Mouse (Mus musculus): ENCODE data around the gene Nuak2. TPM values are rescaled to one million over a fixed set of nuclear protein-coding genes. Genes with fewer than 3 reads are reported as not detected.
"Not testable (repeated sequence)": the region's sequence is repeated elsewhere in the genome, so short reads cannot be mapped to it uniquely, and the experiment has no call there.

The Nuak2 gene
- polyA plus RNA-seq (2011; ENCODE audit: insufficient read depth, insufficient read length, low replicate concordance, missing spikeins): 5.2 and 16.4 TPM in 2 replicates

DNA sequence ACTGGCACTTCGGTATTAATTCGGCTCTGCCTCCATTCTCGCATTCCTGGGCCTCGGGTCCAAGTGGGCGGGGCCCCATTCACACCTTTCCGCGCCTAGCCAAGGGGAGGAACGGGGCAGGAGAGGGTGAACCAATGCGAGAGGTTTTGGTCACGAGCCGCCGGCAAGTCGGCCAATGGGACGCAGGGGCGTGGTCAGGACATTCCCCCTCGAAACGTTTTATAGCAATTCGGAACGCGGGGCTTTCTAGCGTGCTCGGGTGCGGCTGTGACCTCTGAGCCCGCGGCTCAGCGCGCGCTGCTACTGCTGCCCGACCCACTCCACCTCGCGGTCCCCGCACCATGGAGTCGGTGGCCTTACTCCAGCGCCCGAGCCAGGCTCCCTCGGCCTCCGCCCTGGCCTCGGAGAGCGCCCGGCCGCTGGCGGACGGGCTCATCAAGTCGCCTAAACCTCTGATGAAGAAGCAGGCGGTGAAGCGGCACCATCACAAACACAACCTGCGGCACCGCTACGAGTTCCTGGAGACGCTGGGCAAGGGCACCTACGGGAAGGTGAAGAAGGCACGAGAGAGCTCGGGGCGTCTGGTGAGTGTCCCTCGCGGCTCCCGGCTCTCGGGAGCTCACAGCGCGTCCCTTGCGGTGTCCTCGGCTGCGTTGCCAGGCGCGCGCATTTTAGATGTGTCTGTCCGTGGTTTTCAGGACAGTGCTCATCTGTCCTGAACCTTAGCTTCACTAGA, at the start of gene Nuak2:
Nuak2 (plus strand) TSS at position 238 of the 736 bp plus-strand sequence.
- peaks cover 12% of the 10 kb centered on the region for H3K4me1 ChIP-seq (ENCODE audit: control insufficient read depth, insufficient read depth, low read length)
- peak within 1 kb of the TSS; percentile 95 for H3K27ac ChIP-seq (ENCODE audit: control insufficient read depth, insufficient read depth, low read depth, low read length, poor library complexity)
- peak within 1 kb of the TSS; percentile 90 for H3K4me3 ChIP-seq (replicated peaks; ENCODE audit: control insufficient read depth, low read depth, low read length)
- WGBS: under 1% methylated on average over 67 of the region's 67 CpGs
- peak; percentile 78; the same call in 1 of the 2 replicates for TF ChIP-seq POLR2A (IDR thresholded peaks at IDR 0.05; ENCODE audit: borderline replicate concordance, control insufficient read depth, low read depth, low read length)
- TF ChIP-seq CTCF (IDR thresholded peaks at IDR 0.05; ENCODE audit: control insufficient read depth, insufficient read depth, low read length): no peak

- H3K4me1 ChIP-seq (ENCODE audit: control insufficient read depth, insufficient read depth, low read length): no peaks in the 10 kb centered on the region
- no peak overlapping the region for H3K4me3 ChIP-seq (replicated peaks; ENCODE audit: control insufficient read depth, low read depth, low read length)
- 61% methylated on average over 8 of the region's 8 CpGs for WGBS
- TF ChIP-seq CTCF (IDR thresholded peaks at IDR 0.05; ENCODE audit: control insufficient read depth, insufficient read depth, low read length) (no peak), POLR2A (IDR thresholded peaks at IDR 0.05; ENCODE audit: borderline replicate concordance, control insufficient read depth, low read depth, low read length) (no peak)
- no peak overlapping the region for H3K27ac ChIP-seq (ENCODE audit: control insufficient read depth, insufficient read depth, low read depth, low read length, poor library complexity)
Measured at GRCm38 (mm10) chr1:132266791-132267557, 49.0 kb upstream of the Nuak2 start.

DNA sequence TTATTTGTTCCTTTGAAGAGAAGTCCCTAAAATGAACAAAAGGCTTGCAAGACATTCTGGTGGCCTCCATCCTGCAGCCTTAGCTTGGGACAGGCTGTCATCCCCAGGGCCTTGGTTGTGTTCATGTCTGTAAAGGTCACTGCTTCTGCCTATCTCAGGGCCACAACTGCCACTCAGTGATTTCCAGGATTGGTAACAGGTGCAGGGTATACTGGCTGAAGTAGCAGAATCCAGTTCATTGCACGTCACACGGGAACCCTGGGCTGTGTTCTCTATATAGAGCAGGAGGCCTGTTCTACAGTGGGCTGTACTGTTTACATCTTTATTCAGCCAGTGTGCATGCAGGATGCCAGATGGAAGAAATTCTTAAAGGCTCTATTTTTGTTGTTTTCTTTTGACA, 48.0 kb upstream of the Nuak2 start:
- no peak overlapping the region for H3K4me3 ChIP-seq (replicated peaks; ENCODE audit: control insufficient read depth, low read depth, low read length)
- TF ChIP-seq CTCF (IDR thresholded peaks at IDR 0.05; ENCODE audit: control insufficient read depth, insufficient read depth, low read length) (no peak), POLR2A (IDR thresholded peaks at IDR 0.05; ENCODE audit: borderline replicate concordance, control insufficient read depth, low read depth, low read length) (no peak)
- no peak overlapping the region for H3K27ac ChIP-seq (ENCODE audit: control insufficient read depth, insufficient read depth, low read depth, low read length, poor library complexity)
- 71% methylated on average over 2 of the region's 2 CpGs for WGBS
- H3K4me1 ChIP-seq (ENCODE audit: control insufficient read depth, insufficient read depth, low read length): no peaks in the 10 kb centered on the region

DNA sequence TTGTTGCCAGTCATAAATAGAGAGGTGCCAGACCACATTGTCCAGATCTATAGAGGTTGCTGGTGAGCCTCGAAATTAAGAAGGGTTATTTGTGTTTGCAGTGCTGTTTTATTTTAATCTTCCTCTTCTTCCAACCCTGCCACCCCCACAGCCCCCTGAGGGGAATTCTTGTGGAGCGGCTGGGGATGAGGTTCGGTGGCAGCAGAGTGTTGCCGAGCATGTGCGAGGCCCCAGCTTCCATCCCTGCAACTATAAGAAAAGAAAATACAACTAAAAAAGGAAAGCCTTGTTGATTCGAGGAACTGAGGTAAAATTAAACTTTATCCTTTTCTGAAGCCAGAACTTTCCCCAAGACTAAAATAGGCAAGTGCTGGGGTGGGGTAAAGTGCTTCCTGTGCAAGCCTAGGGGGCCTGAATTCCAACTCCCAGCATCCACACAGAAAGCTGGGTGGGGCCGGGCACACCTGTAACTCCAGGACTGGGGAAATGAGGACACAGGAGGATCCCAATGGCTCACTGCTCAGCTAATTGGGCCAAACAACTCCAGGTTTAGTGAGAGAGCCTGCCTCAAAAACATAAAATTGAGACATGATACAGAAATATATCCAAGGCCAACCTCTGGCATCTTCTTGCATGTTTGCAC, 47.4 kb upstream of the Nuak2 start:
- 74% methylated on average over 7 of the region's 7 CpGs for WGBS
- Histone ChIP-seq H3K4me1 (ENCODE audit: control insufficient read depth, insufficient read depth, low read length) (no peaks in the 10 kb centered on the region), H3K4me3 (replicated peaks; ENCODE audit: control insufficient read depth, low read depth, low read length) (no peak overlapping the region), H3K27ac (ENCODE audit: control insufficient read depth, insufficient read depth, low read depth, low read length, poor library complexity) (no peak overlapping the region)
- TF ChIP-seq POLR2A (IDR thresholded peaks at IDR 0.05; ENCODE audit: borderline replicate concordance, control insufficient read depth, low read depth, low read length) (no peak), CTCF (IDR thresholded peaks at IDR 0.05; ENCODE audit: control insufficient read depth, insufficient read depth, low read length) (no peak)

- H3K4me3 ChIP-seq (replicated peaks; ENCODE audit: control insufficient read depth, low read depth, low read length): no peak overlapping the region
- no peak for TF ChIP-seq CTCF (IDR thresholded peaks at IDR 0.05; ENCODE audit: control insufficient read depth, insufficient read depth, low read length)
- TF ChIP-seq POLR2A (IDR thresholded peaks at IDR 0.05; ENCODE audit: borderline replicate concordance, control insufficient read depth, low read depth, low read length): no peak
- H3K4me1 ChIP-seq (ENCODE audit: control insufficient read depth, insufficient read depth, low read length): no peaks in the 10 kb centered on the region
- H3K27ac ChIP-seq (ENCODE audit: control insufficient read depth, insufficient read depth, low read depth, low read length, poor library complexity): no peak overlapping the region
- 84% methylated on average over 3 of the region's 3 CpGs for whole genome bisulfite sequencing
Measured at GRCm38 (mm10) chr1:132271237-132271636, 44.7 kb upstream of the Nuak2 start.

DNA sequence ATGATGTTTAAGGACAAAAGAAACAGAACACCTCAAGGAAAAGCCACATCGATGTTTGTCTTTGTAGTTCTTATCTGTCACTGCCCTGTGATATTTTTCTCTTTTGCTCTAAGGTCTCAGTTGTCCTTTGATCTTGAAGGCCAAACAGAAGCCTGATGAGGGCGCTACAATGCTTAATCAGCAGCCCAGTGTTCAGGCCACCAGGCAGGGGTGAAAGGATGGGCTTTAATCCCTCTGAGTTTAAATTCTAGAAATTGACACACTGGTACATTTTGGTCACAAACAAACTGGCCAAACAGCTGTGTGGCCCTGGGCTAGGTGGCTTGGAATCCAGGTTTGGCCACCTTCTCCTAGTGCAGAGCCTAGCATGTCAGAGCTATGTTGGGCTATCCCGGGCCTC, 39.2 kb upstream of the Nuak2 start:
- Histone ChIP-seq H3K4me1 (ENCODE audit: control insufficient read depth, insufficient read depth, low read length) (no peaks in the 10 kb centered on the region), H3K4me3 (replicated peaks; ENCODE audit: control insufficient read depth, low read depth, low read length) (no peak overlapping the region), H3K27ac (ENCODE audit: control insufficient read depth, insufficient read depth, low read depth, low read length, poor library complexity) (no peak overlapping the region)
- 71% methylated on average over 3 of the region's 3 CpGs for WGBS
- TF ChIP-seq CTCF (IDR thresholded peaks at IDR 0.05; ENCODE audit: control insufficient read depth, insufficient read depth, low read length): no peak
- TF ChIP-seq POLR2A (IDR thresholded peaks at IDR 0.05; ENCODE audit: borderline replicate concordance, control insufficient read depth, low read depth, low read length): no peak

- 81% methylated on average over 6 of the region's 6 CpGs for WGBS
- TF ChIP-seq POLR2A (IDR thresholded peaks at IDR 0.05; ENCODE audit: borderline replicate concordance, control insufficient read depth, low read depth, low read length): no peak
- no peak for TF ChIP-seq CTCF (IDR thresholded peaks at IDR 0.05; ENCODE audit: control insufficient read depth, insufficient read depth, low read length)
Measured at GRCm38 (mm10) chr1:132277124-132277523, 38.8 kb upstream of the Nuak2 start.

GRCm38 (mm10) chr1:132280636-132281035, 35.3 kb upstream of the Nuak2 start:
- H3K27ac ChIP-seq (ENCODE audit: control insufficient read depth, insufficient read depth, low read depth, low read length, poor library complexity); H3K4me1 ChIP-seq (ENCODE audit: control insufficient read depth, insufficient read depth, low read length); H3K4me3 ChIP-seq (replicated peaks; ENCODE audit: control insufficient read depth, low read depth, low read length): not testable (repeated sequence)
- 74% methylated on average over 6 of the region's 6 CpGs for WGBS

More at GRCm38 (mm10) chr1:132277124-132277523, 38.8 kb upstream of the Nuak2 start:
- H3K4me1 ChIP-seq (ENCODE audit: control insufficient read depth, insufficient read depth, low read length): no peaks in the 10 kb centered on the region
- no peak overlapping the region for H3K27ac ChIP-seq (ENCODE audit: control insufficient read depth, insufficient read depth, low read depth, low read length, poor library complexity)
- H3K4me3 ChIP-seq (replicated peaks; ENCODE audit: control insufficient read depth, low read depth, low read length): no peak overlapping the region
